Mouse (Mus musculus): ENCODE data around the gene Eif2b1. TPM values are rescaled to one million over a fixed set of nuclear protein-coding genes. Genes with fewer than 3 reads are reported as not detected.
"Not testable (repeated sequence)": the region's sequence is repeated elsewhere in the genome, so short reads cannot be mapped to it uniquely, and the experiment has no call there.

Gene Eif2b1
- polyA plus RNA-seq (2012; rRNA removed) = 32.6 and 32.9 TPM in 2 replicates

DNA sequence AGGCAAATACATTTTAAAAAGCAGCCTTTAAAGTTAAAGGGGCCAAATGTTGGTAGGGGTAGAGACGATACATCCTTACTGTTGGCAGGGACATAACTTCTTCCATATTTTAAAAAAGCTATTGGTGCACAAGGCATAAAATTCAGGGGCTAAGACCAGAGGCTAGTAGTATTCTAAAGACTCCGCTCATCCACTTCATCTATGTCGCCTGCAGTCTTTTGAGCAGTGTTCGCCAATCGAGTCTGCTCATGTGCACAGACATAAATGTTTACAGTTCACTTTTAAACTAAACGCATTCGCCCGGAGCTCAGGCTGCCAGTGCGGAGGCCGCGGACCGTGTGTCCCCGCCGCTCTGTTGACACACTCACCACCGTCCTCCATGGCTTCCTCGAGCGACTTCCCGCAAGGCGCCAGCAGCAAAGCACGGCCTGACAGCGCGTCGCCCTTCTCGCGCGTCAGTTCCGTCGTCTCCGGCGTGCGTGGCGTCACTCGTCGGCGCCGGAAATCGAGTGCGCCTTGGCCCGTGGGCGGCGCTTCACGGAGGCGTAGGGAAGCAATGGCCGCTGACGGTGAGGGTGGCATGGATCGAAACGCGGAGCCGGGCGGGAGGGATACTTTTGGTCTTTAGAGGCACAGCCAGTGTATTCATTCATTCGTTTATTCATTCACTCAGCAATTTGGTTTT, at the start of gene Eif2b1, which contains the start of gene Gtf2h3:
TSS of gene Eif2b1 (minus strand) at position 499 of the 685 bp plus-strand sequence.
TSS of gene Gtf2h3 (plus strand) at position 508 of the 685 bp plus-strand sequence.
- Histone ChIP-seq H3K4me3 (ENCODE audit: insufficient read depth, low read length) (peak within 1 kb of the TSS; percentile 66), H3K27ac (ENCODE audit: insufficient read depth, low read length) (no peak within 1 kb of the TSS; the same call in 1 of the 2 replicates), H3K4me1 (ENCODE audit: control insufficient read depth, insufficient read depth, low read length) (peaks cover 5% of the 10 kb centered on the region; the same call in 1 of the 2 replicates)
- TF ChIP-seq CTCF (IDR thresholded peaks at IDR 0.05; ENCODE audit: extremely low read depth, insufficient read depth, low read length) = no peak
- 0 out of 2 replicates have a peak, but pooled peaks have one; percentile 86 for TF ChIP-seq POLR2A (IDR thresholded peaks at IDR 0.05; ENCODE audit: extremely low read depth, insufficient read depth, low read length)

GRCm38 (mm10) chr5:124624291-124624690, 45.4 kb upstream of the Eif2b1 start:
- TF ChIP-seq POLR2A (IDR thresholded peaks at IDR 0.05; ENCODE audit: extremely low read depth, insufficient read depth, low read length) = no peak
- no peak for TF ChIP-seq CTCF (IDR thresholded peaks at IDR 0.05; ENCODE audit: extremely low read depth, insufficient read depth, low read length)
- Histone ChIP-seq H3K4me1 (ENCODE audit: control insufficient read depth, insufficient read depth, low read length) (peaks cover 2% of the 10 kb centered on the region; the same call in 1 of the 2 replicates), H3K4me3 (ENCODE audit: insufficient read depth, low read length) (no peak overlapping the region), H3K27ac (ENCODE audit: insufficient read depth, low read length) (no peak overlapping the region)

DNA sequence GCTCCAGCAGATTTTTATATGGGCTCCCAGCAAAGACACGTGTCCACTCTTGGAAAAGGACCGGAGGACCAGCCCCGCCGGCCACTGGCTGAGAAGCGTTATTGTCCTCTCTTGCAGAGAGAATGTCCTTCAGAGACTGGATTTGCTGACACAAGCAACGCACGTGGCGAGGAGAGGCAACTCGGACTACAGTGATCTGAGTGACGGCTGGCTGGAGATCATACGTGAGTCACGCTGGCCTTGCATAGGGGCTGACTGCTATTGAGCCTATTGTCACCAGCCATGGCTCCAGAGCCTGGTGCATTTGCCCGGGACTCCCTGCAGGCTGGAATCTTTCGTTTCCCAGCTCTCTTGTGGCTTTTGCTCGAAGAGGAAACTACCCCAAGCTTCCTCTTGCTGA, 44.0 kb upstream of the Eif2b1 start:
- no peak for TF ChIP-seq CTCF (IDR thresholded peaks at IDR 0.05; ENCODE audit: extremely low read depth, insufficient read depth, low read length)
- Histone ChIP-seq H3K27ac (ENCODE audit: insufficient read depth, low read length) (0 out of 2 replicates have a peak overlapping the region, but pooled peaks have one; percentile 5), H3K4me1 (ENCODE audit: control insufficient read depth, insufficient read depth, low read length) (no peaks in the 10 kb centered on the region), H3K4me3 (ENCODE audit: insufficient read depth, low read length) (no peak overlapping the region)

DNA sequence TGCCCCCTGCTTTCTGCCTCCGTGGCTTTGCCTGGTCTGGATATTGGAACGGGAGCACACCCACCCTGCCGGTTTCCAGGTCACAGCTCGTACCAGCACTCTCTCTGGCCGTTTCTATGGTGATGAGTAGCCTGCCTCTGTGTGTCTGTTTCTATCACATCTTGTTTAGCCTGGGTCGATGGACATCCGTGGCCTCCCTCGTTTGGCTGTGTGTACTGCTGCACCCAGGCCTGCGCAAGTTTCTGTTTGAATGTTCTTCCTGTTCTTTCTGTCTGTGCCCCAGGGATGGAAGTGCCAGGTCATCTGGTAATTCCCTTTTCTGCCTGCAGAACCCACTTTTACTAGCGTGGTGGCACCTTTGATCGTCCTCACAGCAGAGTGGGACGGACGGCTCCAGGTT, 42.4 kb upstream of the Eif2b1 start:
- no peak for TF ChIP-seq POLR2A (IDR thresholded peaks at IDR 0.05; ENCODE audit: extremely low read depth, insufficient read depth, low read length)
- TF ChIP-seq CTCF (IDR thresholded peaks at IDR 0.05; ENCODE audit: extremely low read depth, insufficient read depth, low read length) = no peak
- Histone ChIP-seq H3K27ac (ENCODE audit: insufficient read depth, low read length) (no peak overlapping the region), H3K4me3 (ENCODE audit: insufficient read depth, low read length) (no peak overlapping the region), H3K4me1 (ENCODE audit: control insufficient read depth, insufficient read depth, low read length) (no peaks in the 10 kb centered on the region)

GRCm38 (mm10) chr5:124618711-124619110, 39.8 kb upstream of the Eif2b1 start:
- Histone ChIP-seq H3K27ac (ENCODE audit: insufficient read depth, low read length) (no peak overlapping the region), H3K4me3 (ENCODE audit: insufficient read depth, low read length) (no peak overlapping the region), H3K4me1 (ENCODE audit: control insufficient read depth, insufficient read depth, low read length) (no peaks in the 10 kb centered on the region)
- TF ChIP-seq POLR2A (IDR thresholded peaks at IDR 0.05; ENCODE audit: extremely low read depth, insufficient read depth, low read length) = no peak
- no peak for TF ChIP-seq CTCF (IDR thresholded peaks at IDR 0.05; ENCODE audit: extremely low read depth, insufficient read depth, low read length)

- TF ChIP-seq CTCF (IDR thresholded peaks at IDR 0.05; ENCODE audit: extremely low read depth, insufficient read depth, low read length) (no peak), POLR2A (IDR thresholded peaks at IDR 0.05; ENCODE audit: extremely low read depth, insufficient read depth, low read length) (no peak)
- no peak overlapping the region for H3K27ac ChIP-seq (ENCODE audit: insufficient read depth, low read length)
- no peak overlapping the region for H3K4me3 ChIP-seq (ENCODE audit: insufficient read depth, low read length)
- H3K4me1 ChIP-seq (ENCODE audit: control insufficient read depth, insufficient read depth, low read length) = no peaks in the 10 kb centered on the region
Measured at GRCm38 (mm10) chr5:124614709-124615108, 35.8 kb upstream of the Eif2b1 start.

DNA sequence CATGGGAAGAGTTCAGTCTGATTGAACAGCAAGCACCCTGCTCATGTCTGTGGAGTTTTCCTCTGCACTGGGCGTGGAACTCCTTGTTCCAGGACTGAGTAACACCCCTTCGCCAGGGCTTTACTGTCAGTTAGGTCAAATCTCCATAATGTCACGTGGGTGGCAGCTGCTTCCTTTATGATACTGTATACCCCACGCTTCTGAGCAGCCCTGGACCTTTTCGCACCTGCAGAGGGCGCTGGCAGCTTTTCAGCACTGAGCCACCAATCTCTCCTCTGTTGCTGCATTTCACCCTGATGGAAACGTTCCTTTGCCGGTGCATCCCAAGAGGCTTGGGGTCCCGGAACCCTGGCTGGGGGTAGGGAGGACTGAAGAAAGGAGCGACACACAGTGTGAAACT, 32.0 kb upstream of the Eif2b1 start:
- Histone ChIP-seq H3K4me3 (ENCODE audit: insufficient read depth, low read length) (no peak overlapping the region), H3K27ac (ENCODE audit: insufficient read depth, low read length) (no peak overlapping the region), H3K4me1 (ENCODE audit: control insufficient read depth, insufficient read depth, low read length) (no peaks in the 10 kb centered on the region)
- TF ChIP-seq CTCF (IDR thresholded peaks at IDR 0.05; ENCODE audit: extremely low read depth, insufficient read depth, low read length) (no peak), POLR2A (IDR thresholded peaks at IDR 0.05; ENCODE audit: extremely low read depth, insufficient read depth, low read length) (no peak)

DNA sequence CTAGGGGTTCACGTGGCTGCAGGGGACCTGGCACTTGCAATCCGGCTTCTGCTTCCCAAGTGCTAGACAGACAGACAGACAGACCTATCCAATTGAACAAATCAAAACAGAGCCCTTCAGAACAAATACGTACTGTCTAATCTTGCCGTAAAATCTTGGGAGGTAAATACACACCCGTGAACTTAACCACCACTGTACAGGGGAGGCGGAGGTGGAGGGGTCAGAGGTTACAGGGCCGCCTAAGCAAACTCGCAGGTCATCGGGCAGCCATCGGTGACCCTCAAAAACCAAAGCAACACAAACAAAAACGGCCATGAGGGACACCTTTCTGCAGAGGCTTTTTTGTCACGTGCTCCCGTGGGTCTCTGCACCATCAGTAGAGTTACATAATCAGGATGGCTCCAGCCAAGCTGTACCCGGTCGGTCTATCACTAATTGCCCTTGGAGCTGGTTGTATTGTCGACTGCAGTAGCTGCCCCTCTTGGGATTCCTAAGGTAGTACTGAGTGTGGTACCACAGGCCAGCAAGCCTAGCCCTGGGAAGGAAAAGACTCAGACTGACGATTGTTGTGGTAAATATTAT, 26.2 kb upstream of the Eif2b1 start:
- Histone ChIP-seq H3K27ac (ENCODE audit: insufficient read depth, low read length) (no peak overlapping the region), H3K4me1 (ENCODE audit: control insufficient read depth, insufficient read depth, low read length) (no peaks in the 10 kb centered on the region), H3K4me3 (ENCODE audit: insufficient read depth, low read length) (no peak overlapping the region)
- TF ChIP-seq CTCF (IDR thresholded peaks at IDR 0.05; ENCODE audit: extremely low read depth, insufficient read depth, low read length) = no peak

DNA sequence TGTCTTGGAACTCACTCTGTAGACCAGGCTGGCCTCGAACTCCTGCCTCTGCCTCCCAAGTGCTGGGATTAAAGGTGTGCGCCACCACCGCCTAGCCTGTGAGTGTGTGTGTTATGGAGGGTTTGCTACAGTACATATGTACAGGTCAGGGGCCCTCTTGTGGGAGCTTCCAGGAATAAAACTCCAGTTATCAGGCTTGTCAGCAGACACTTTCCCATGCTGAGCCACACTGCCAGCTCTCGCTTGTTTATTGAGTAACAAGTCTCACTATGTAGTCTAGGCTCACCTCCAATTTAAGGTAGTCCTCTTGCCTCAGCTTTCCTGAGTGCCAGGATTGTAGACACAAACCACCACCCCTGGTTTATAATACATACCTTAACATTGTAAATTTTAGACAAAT, 25.4 kb upstream of the Eif2b1 start:
- Histone ChIP-seq H3K4me1 (ENCODE audit: control insufficient read depth, insufficient read depth, low read length) (no peaks in the 10 kb centered on the region), H3K4me3 (ENCODE audit: insufficient read depth, low read length) (no peak overlapping the region), H3K27ac (ENCODE audit: insufficient read depth, low read length) (no peak overlapping the region)
- no peak for TF ChIP-seq POLR2A (IDR thresholded peaks at IDR 0.05; ENCODE audit: extremely low read depth, insufficient read depth, low read length)
- no peak for TF ChIP-seq CTCF (IDR thresholded peaks at IDR 0.05; ENCODE audit: extremely low read depth, insufficient read depth, low read length)

GRCm38 (mm10) chr5:124602349-124602748, 23.4 kb upstream of the Eif2b1 start:
- TF ChIP-seq CTCF (IDR thresholded peaks at IDR 0.05; ENCODE audit: extremely low read depth, insufficient read depth, low read length) = peak; percentile 63
- TF ChIP-seq POLR2A (IDR thresholded peaks at IDR 0.05; ENCODE audit: extremely low read depth, insufficient read depth, low read length) = no peak
- no peaks in the 10 kb centered on the region for H3K4me1 ChIP-seq (ENCODE audit: control insufficient read depth, insufficient read depth, low read length)
- no peak overlapping the region for H3K4me3 ChIP-seq (ENCODE audit: insufficient read depth, low read length)
- H3K27ac ChIP-seq (ENCODE audit: insufficient read depth, low read length) = no peak overlapping the region

DNA sequence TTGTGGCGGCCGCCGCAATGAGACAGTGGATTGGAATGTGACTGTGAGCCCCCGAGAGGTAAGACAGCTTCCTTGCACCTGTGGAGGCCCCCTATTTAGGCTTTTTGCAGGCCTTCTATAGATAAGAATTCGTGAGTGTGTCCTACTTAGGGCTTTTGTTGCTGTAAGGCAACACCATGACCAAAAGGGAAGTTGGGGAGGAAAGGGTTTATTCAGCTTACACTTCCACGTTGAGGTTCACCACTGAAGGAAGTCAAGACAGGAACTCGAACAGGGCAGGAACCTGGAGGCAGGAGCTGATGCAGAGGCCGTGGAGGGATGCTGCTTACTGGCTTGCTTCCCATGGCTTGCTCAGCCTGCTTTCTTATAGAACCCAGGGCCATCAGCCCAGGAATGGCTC, 20.8 kb upstream of the Eif2b1 start:
- H3K4me3 ChIP-seq (ENCODE audit: insufficient read depth, low read length); H3K4me1 ChIP-seq (ENCODE audit: control insufficient read depth, insufficient read depth, low read length); H3K27ac ChIP-seq (ENCODE audit: insufficient read depth, low read length): not testable (repeated sequence)

All from cortical plate, adult 2 months (tissue).